Mouse (Mus musculus) spleen, embryonic (tissue): ENCODE measurements around the gene Mark3.
"Not testable (repeated sequence)": the region's sequence is repeated elsewhere in the genome, so short reads cannot be mapped to it uniquely, and the experiment has no call there.

Experiments used
- CTCF ChIA-PET: fragments of 350-600 bp; sonication (Branson Sonifier 250); formaldehyde crosslinking; loops from one replicate; lab custom pipeline; 2022; lab: Charles Lee

The Mark3 gene

GRCm38 (mm10) chr12:111618266-111618665, 43.9 kb downstream of the Mark3 start:
- CTCF ChIA-PET: no interaction called here

GRCm38 (mm10) chr12:111648061-111648645, 73.8 kb downstream of the Mark3 start:
- CTCF ChIA-PET: no interaction called here

- CTCF ChIA-PET: interaction anchor here (0.5 to 1.3 kb wide), 2 partner anchors 22 to 85 kb away, joined by 4 to 23 read pairs; no protein-coding TSS in a partner anchor
Measured at GRCm38 (mm10) chr12:111652953-111653352, 78.6 kb downstream of the Mark3 start.

GRCm38 (mm10) chr12:111653434-111653833, 79.1 kb downstream of the Mark3 start:
- CTCF ChIA-PET: interaction anchor here (0.5 to 1.3 kb wide), 2 partner anchors 22 to 84 kb away, joined by 4 to 23 read pairs; no protein-coding TSS in a partner anchor

- CTCF ChIA-PET: interaction anchor here (0.7 kb wide), 1 partner anchor 289 kb away, joined by 5 read pairs; no protein-coding TSS in a partner anchor
Measured at GRCm38 (mm10) chr12:111655695-111656094, 81.4 kb downstream of the Mark3 start.

GRCm38 (mm10) chr12:111659331-111659730, 85.0 kb downstream of the Mark3 start:
- CTCF ChIA-PET: no interaction called here

- CTCF ChIA-PET: no interaction called here
Measured at GRCm38 (mm10) chr12:111660628-111661027, 86.3 kb downstream of the Mark3 start.

- CTCF ChIA-PET: not testable (repeated sequence)
Measured at GRCm38 (mm10) chr12:111661554-111661953, 87.2 kb downstream of the Mark3 start.

- CTCF ChIA-PET: no interaction called here
Measured at GRCm38 (mm10) chr12:111663228-111664143, 89.2 kb downstream of the Mark3 start.

GRCm38 (mm10) chr12:111664144-111664634, 89.9 kb downstream of the Mark3 start:
- CTCF ChIA-PET: no interaction called here

GRCm38 (mm10) chr12:111665041-111665880, 90.9 kb downstream of the Mark3 start:
- CTCF ChIA-PET: interaction anchor here (1.5 kb wide), 1 partner anchor 31 kb away, joined by 4 read pairs; no protein-coding TSS in a partner anchor

- CTCF ChIA-PET: interaction anchor here (1.2 to 1.5 kb wide), 2 partner anchors 9 to 30 kb away, joined by 3 to 4 read pairs; no protein-coding TSS in a partner anchor
Measured at GRCm38 (mm10) chr12:111666380-111666779, 92.1 kb downstream of the Mark3 start.

- CTCF ChIA-PET: interaction anchor here (1.2 kb wide), 1 partner anchor 10 kb away, joined by 3 read pairs; no protein-coding TSS in a partner anchor
Measured at GRCm38 (mm10) chr12:111667421-111667820, 93.1 kb downstream of the Mark3 start.

GRCm38 (mm10) chr12:111668457-111668912, 94.2 kb downstream of the Mark3 start:
- CTCF ChIA-PET: interaction anchor here (0.6 to 0.7 kb wide), 3 partner anchors 28 to 271 kb away, joined by 3 read pairs; no protein-coding TSS in a partner anchor

GRCm38 (mm10) chr12:111669000-111669788, 94.9 kb downstream of the Mark3 start:
- CTCF ChIA-PET: interaction anchor here (0.6 to 0.7 kb wide), 3 partner anchors 27 to 271 kb away, joined by 3 read pairs; no protein-coding TSS in a partner anchor

GRCm38 (mm10) chr12:111669961-111670360, 95.6 kb downstream of the Mark3 start:
- CTCF ChIA-PET: no interaction called here

- CTCF ChIA-PET: interaction anchor here (0.7 kb wide), 1 partner anchor 110 kb away, joined by 5 read pairs; no protein-coding TSS in a partner anchor
Measured at GRCm38 (mm10) chr12:111670371-111670971, 96.1 kb downstream of the Mark3 start.

GRCm38 (mm10) chr12:111670976-111671375, 96.7 kb downstream of the Mark3 start:
- CTCF ChIA-PET: interaction anchor here (0.7 kb wide), 1 partner anchor 110 kb away, joined by 5 read pairs; no protein-coding TSS in a partner anchor

- CTCF ChIA-PET: no interaction called here
Measured at GRCm38 (mm10) chr12:111671431-111671902, 97.1 kb downstream of the Mark3 start.
